Mouse (Mus musculus) bone marrow macrophage, adult 2 months (primary cell): ENCODE results near the gene Tmem185b. TPM values are rescaled to one million over a fixed set of nuclear protein-coding genes. Genes with fewer than 3 reads are reported as not detected.

Experiments used
- H3K27ac ChIP-seq: 2 replicates; pipeline ENCODE4 v1.5.1; 2012; ENCODE audit warnings: low read depth, low read length; ENCODE audit not compliant: insufficient read depth
- H3K4me1 ChIP-seq: 2 replicates; pipeline ENCODE4 v1.6.1; 2012; ENCODE audit warnings: low read length; ENCODE audit not compliant: control insufficient read depth, insufficient read depth
- H3K4me3 ChIP-seq: 2 replicates; pipeline ENCODE4 v1.5.1; 2012; ENCODE audit warnings: mild to moderate bottlenecking, low read length, moderate library complexity; ENCODE audit not compliant: insufficient read depth
- CTCF ChIP-seq: IDR thresholded peaks from 2 replicates; pipeline ENCODE4 v1.5.1; 2012; ENCODE audit warnings: low read depth, mild to moderate bottlenecking, low read length, moderate library complexity
- POLR2A ChIP-seq: IDR thresholded peaks from 2 replicates; pipeline ENCODE4 v1.6.1; 2012; ENCODE audit warnings: mild to moderate bottlenecking, low read depth, low read length, borderline replicate concordance
- polyA plus RNA-seq: library from polyadenylated mRNA; stranded (reverse); fragments of >200 nt; gene quantifications from 2 replicates; pipeline ENCODE4 v1.2.4, GENCODE M21; 2012; ENCODE audit not compliant: missing spikeins, insufficient read depth, insufficient read length

Gene Tmem185b
- polyA plus RNA-seq, 1 experiment, result 20.0 TPM

DNA sequence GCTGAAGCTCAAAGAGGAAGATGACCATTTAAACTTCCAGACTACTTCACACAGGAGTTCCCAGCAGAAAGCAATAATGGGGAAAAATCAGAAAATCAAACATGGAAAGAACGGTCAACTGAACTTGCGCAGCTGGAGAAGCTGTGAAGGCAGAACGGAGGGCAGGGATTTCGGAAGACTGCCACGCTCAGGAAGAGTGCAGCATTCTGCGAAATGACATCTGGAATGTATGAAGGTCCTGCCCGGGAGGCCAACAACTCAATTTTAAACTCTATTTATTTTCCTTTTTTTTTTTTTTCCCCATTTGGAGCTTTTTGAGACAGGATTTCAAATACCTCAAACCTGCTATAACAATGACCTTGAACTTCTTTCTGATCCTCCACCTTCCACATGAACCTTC, 35.2 kb upstream of the Tmem185b start:
- Histone ChIP-seq H3K4me1 (peaks cover 42% of the 10 kb centered on the region), H3K27ac (no peak overlapping the region)
- no peak for TF ChIP-seq POLR2A
- no peak for TF ChIP-seq CTCF

DNA sequence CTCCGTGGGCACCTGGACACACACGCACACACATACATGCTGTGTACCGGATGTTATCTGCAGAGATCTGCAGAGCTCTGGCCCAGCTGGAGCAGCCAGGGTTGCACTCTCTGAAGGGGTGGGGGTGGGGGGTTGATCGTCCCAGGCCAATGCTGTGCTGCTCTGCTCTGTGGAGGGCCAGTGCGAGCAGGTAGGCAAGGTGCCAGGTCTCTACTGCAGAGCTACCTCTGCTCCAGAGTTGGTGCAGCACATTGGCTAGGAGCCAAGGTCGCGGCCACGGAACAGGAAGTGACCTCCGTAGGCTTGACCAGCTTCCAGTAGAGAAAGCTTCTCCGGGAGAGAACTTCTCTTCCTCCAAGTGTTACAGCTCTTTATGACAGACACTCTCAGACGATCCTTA, 33.9 kb upstream of the Tmem185b start:
- peak overlapping the region; percentile 30 for H3K4me3 ChIP-seq

More for the DNA sequence above, 35.2 kb upstream of the Tmem185b start:
- no peak overlapping the region for H3K4me3 ChIP-seq

DNA sequence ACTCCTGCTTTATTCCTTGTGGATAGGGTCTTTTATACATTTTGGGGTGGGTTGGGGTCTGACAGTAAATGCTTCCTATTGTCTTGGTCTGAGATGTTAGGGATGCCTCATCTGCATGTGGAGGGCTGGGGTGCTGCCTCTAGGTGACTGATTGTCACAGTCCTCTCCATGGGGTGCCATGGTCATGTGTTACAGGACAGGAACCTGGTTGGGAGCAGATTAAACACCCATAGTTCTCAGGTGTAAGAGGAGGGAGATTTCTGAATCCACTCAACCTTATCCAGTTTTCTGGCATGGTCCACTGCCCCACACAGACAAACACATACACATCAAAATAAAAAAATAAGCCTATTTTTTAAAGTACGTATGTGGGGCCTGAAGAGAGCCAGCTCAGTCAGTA, 33.5 kb upstream of the Tmem185b start:
- Histone ChIP-seq H3K4me1 (peaks cover 58% of the 10 kb centered on the region), H3K27ac (peak overlapping the region; percentile 43), H3K4me3 (peak overlapping the region; percentile 17; the same call in 1 of the 2 replicates)
- TF ChIP-seq CTCF (no peak), POLR2A (no peak)

More for the DNA sequence above, 33.9 kb upstream of the Tmem185b start:
- Histone ChIP-seq H3K4me1 (peaks cover 54% of the 10 kb centered on the region), H3K27ac (peak overlapping the region; percentile 43)
- TF ChIP-seq CTCF (no peak), POLR2A (no peak)

DNA sequence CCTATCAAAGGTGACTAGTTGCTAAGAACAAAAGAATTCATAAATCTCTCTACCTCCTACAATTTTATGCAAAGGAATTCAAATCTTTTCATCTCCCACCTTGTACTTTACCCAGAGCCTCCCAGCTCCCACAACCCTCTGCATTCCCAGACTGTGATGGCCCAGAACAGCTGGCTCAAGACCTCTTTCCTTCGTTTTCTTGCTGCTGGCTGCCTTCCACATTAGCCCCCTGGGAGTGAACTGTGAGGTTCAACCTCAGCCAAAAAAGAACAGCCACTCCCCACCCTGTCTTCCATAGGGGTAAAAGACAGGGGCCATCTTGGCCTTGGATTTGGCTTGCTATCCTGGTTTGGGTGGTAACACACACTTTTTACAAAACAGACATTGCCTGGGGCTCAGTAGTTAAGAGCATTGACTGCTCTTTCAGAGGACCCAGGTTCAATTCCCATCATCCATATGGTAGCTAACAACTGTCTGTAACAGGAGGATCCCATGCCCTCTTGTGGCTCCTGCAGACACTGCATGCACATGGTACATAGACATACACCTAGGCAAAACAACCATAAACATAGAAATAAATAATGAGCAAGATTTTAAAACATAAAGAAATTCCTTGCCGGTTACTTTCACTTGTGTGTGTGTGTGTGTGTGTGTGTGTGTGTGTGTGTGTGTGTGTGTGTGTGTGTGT, 31.8 kb upstream of the Tmem185b start:
- Histone ChIP-seq H3K4me1 (peaks cover 70% of the 10 kb centered on the region), H3K27ac (no peak overlapping the region), H3K4me3 (no peak overlapping the region)
- TF ChIP-seq CTCF (no peak), POLR2A (no peak)

DNA sequence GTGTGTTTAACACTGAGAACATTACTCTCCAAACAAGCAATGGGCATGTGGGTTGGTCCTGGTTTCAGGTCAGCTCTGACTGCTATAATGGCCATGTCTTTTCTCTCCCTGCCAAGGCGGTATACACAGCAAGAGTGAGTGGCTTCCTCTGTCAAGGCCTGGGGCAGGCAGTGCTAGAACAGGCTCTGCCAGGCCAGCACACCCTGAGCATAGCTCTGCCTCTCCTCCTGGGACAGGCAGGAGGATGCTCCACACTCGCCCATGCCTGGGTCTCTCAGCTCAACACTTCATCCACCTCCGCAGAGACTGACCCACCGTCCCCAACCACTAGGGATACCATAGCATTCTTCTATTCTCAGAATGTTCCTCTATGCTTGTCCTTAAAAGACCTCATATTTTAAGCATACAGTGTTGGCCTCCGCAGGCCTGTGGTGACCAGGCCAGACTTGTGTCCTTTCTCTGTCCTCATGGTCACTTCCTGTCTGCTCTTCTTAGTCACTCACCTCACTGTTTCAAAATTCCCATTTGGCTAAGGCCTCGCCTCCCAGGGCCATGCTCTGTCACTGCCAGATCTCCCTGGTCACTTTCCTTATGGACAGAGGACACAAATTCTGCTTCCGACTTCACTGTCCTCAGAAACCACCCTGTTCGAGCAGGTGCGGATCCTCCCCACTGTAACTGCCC, 31.1 kb upstream of the Tmem185b start:
- H3K4me1 ChIP-seq, result peaks cover 77% of the 10 kb centered on the region
- no peak overlapping the region for H3K27ac ChIP-seq
- H3K4me3 ChIP-seq, result no peak overlapping the region
- TF ChIP-seq POLR2A, result no peak
- TF ChIP-seq CTCF, result no peak

DNA sequence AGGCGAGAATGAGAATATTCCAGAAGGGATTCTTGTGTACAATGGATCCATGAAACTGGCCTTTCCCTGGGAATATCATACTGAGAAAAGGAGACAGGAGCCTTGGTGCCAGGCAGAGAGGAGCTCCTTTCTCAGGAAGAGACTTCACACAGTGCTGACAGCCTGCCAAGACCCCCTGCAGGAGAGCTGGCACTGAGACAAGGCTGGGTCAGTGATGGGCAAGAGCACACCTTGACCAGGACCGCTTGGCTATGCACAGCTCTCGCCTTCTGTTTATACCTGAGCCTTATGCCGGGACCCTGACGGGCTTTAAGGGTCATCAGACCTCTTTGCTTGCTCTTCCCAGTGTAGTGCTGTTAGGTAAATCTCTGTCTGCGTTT, 30.6 kb upstream of the Tmem185b start:
- H3K4me1 ChIP-seq, result peaks cover 80% of the 10 kb centered on the region
- no peak overlapping the region for H3K4me3 ChIP-seq
- no peak overlapping the region for H3K27ac ChIP-seq
- TF ChIP-seq POLR2A (no peak), CTCF (no peak)

DNA sequence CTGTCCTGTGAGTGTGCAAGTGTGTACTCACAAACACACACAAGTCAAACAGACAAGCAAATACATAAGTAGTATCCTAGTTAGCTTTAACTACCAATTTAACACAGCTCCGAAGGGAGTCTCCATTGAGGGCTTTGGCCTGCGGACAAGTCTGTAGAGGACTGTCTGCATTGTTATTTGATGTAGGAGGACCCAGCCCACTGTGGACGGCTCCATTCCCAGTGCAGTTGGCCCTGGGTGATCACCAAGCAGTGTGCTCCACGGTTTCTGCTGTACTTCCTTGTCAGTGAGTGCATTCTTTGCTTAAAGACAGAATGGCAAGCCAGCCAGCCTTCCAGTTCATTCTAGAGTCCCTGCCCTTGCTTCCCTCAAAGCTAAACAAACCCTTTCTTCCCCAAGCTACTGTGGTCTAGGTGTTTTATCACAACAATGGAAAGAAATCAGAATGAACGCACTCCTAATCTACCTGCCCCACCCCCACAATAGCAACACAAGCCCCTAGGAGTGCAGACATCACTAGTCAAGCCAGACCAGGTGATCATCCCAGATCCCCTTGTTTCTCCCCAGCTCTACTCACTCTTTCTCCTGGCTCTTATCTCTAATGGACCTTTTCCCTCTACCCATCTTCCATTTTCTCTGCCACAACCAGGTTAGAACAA, 28.5 kb upstream of the Tmem185b start:
- H3K4me1 ChIP-seq, result peaks cover 81% of the 10 kb centered on the region
- 0 out of 2 replicates have a peak overlapping the region, but pooled peaks have one; percentile 3 for H3K27ac ChIP-seq
- H3K4me3 ChIP-seq, result no peak overlapping the region
- no peak for TF ChIP-seq POLR2A
- TF ChIP-seq CTCF, result no peak

DNA sequence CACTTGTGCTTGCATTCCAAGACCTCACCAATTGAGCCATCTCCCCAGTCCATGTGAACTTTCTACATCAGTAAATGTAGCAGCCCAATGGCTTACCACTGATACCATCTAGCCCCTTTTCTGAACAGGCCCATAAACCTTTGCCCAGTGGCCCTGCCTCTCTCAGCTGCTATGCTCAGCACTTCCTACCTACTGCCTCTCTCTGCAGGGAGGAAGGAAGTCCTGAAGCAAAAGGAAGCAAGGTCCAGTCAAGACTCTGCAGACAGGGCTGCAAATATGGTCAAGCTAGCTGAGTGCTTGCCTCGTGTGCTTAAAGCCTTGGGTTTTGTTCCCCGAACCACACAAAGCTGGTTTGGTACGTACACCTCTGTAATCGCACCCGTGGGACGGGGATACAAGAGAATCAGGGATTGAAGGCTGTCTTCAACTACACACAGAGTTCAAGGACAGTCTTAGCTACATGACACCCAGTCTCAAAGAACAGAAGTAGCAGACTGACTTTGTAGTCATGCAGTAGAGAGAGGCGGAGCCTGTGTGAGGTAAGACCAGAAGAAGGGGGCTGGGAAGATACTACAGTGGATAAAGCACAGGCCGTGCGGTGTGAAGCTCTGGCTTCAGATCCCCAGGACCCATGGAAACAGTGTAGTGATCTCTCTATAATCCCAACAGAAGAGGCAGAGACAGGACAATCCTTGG, 27.3 kb upstream of the Tmem185b start:
- H3K27ac ChIP-seq, result peak overlapping the region; percentile 80
- no peak for TF ChIP-seq POLR2A
- no peak for TF ChIP-seq CTCF

DNA sequence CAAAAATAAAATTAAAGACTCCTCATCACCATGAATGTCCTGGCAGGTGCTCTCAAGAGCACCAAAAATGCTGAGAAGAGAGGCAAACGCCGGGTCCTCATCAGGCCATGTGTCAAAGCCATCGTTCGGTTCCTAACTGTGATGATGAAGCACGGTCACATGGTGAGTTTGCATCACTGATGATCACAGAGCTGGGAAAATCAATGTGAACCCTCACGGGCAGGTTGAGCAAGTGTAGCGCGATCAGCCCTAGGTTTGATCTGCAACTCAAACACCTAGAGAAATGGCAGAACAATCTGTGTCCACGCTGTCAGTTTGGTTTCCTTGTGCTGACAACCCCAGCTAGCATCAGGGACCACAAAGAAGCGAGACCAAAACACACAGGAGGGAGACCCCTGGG, 26.5 kb upstream of the Tmem185b start:
- TF ChIP-seq CTCF (no peak), POLR2A (no peak)
- peaks cover 65% of the 10 kb centered on the region for H3K4me1 ChIP-seq

More for the DNA sequence above, 27.3 kb upstream of the Tmem185b start:
- H3K4me1 ChIP-seq, result peaks cover 69% of the 10 kb centered on the region
- no peak overlapping the region for H3K4me3 ChIP-seq

More for the DNA sequence above, 26.5 kb upstream of the Tmem185b start:
- no peak overlapping the region for H3K4me3 ChIP-seq
- H3K27ac ChIP-seq, result peak overlapping the region; percentile 80
